Mouse (Mus musculus): ENCODE results near the gene Rbm19. TPM values are rescaled to one million over a fixed set of nuclear protein-coding genes. Genes with fewer than 3 reads are reported as not detected.

The Rbm19 gene
- total RNA-seq, 2 experiments from 2014 or later = 28.7 to 29.0 TPM

DNA sequence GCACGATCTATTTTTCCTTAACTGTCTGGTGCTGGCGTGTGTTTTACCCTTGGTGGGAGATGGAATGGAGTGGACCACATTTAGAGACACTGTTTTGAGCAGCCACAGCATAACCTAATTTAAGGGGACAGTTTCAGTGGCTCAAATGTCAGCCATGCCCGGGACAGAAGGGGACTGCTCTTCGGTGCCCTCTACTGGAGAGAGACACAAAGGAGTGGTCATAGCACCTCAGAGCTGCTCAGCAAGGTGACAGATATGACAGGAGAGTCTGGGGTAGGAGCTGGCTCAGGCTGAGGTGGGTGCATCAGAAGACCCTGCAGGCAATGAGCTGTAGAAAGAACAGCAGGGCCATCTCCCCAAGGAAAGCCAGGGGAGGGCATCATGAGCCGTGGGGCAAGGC, 15.3 kb downstream of the Rbm19 start:
- intact Hi-C loops (cut with DNase I) = no loop called here
- peak; percentile 39 for DNase-seq

DNA sequence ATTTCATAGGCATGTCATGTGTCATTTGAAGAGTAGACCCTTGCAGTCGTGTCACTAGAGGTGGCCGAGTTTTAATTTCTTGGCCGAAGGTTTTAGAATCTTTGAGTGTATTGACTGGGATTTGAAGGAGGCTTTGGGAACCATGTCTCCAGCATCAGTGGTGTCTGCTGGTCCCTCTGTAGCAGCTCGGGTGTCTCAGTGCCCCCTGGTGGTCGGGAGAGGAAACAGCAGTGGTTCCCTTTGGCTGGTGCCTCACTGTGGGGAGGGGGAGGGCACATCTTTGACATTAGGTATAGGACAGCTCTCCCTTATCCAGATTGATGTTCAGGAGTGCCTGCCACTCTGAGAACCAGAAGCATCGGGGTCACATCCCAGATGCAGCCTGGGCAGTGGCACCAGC, 17.7 kb downstream of the Rbm19 start:
- DNase-seq = peak; percentile 63
- intact Hi-C loops (cut with DNase I) = no loop called here

DNA sequence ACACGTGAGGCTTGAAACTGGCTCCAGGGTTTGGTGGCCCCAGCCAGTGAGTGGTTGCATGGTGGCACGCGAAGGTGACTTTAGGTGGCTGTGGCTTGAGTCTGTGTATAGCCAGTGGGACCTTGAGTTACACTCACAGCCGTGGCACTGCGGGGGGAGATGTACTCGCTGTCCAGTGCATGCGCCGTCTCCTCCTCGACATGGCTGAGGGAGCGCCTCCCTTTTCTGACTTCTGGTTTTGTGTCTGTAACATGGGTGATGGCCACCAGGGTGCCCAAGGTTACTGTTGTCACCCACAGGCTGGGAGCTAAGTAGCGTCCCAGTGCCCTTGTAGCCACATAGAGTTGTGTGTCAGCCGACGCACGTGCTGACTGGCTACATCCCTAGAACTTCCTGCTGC, 19.1 kb downstream of the Rbm19 start:
- intact Hi-C loops (cut with DNase I) = no loop called here
- no peak for DNase-seq

DNA sequence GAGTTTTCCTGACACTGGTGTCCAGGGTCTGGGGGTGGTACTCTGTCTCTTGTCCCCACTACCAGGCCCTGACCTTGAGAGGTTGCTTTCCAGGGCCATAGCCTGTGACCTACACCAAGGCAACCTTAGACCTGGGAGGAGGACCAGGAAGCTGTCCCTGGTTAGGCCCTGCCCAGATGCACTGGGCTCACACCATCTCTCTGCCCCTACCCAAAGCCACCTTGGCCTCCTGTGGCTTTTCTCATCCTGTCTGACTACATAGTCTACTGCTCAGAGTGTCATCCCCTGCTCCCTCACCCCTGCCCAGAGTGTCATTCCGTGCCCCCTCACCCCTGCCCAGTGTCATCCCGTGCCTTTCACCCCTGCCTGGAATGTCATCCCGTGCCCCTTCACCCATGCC, 19.6 kb downstream of the Rbm19 start:
- intact Hi-C loops (cut with DNase I) = no loop called here
- no peak for DNase-seq

DNA sequence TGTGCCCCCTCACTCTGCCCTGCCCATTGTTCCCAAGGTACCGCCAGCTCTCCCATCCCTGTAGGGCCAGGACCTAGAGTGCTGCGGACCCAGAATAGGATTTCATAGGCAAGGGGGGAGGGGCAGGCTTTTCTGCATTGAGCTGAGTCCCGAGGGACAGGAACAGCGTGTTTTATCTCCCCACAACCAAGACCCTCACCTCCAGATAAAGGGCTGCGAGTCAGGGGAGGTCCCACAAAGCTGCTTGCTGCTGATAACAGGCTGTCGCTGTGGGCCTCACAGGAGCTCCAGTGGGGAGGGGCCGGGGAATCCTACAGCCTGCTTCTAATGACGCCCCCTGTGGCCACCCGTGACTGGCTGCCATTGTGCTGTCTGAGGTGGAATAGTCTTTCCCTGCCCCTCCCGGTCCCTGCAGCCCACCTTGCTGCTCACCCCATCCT, 20.0 kb downstream of the Rbm19 start:
- no peak for DNase-seq
- intact Hi-C loops (cut with DNase I) = no loop called here

DNA sequence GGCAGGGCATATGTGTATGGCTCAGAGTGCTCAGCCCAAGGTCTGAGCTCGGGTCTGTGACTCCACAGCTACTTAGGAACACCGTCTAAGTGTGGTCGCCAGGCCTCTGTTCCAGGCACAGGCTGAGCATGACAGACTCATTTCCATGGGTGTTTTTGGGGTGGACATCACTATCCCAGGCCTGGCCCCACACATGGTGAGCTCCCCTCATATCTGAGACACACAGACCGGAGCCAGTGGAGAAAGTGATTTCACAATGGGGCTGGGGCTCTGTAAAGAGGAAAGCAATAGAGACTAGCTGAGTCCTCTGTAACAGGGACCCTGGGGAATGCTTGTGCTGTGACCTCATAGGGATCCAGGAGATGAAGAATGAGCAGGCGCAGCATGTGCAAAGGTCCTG, 20.8 kb downstream of the Rbm19 start:
- intact Hi-C loops (cut with DNase I) = no loop called here
- no peak for DNase-seq

DNA sequence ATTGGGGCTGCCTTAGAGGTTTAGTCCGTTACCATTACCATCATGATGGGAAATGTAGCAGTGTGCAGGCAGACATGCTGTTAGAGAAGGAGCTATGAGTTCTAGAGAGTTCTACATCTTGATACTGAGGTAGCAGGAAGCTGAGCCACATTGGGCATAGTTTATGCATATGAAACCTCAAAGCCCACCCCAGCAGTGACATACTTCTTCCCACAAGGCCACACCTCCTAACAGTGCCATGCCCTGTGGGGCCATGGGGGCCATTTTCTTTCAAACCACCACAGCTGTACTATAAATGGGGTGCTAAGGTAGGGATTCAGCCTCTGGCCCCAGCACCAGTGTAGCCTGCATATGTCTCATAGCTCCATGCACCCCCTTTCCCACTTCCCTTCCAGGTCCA, 21.6 kb downstream of the Rbm19 start:
- intact Hi-C loops (cut with DNase I) = no loop called here
- DNase-seq = no peak

DNA sequence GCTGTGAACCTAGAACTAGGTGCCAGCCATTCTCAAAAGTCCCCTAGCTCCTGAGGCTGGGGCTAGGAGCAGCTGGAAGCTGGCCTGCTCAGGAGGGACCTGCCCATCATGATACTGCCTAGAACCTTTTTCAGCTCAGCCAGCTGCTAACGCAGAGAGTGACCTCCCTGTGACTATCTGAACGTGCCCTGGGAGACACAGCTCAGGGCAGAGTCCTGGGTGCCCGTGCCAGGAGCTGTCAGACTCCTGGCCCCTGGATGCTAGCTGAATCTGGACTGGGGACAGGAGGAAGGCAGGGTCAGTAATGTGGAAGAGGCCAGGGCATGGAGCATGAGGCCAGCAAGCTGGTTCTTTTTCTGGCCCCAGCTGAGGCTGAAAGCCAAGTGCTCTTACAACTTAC, 22.1 kb downstream of the Rbm19 start:
- DNase-seq = no peak
- intact Hi-C loops (cut with DNase I) = no loop called here

DNA sequence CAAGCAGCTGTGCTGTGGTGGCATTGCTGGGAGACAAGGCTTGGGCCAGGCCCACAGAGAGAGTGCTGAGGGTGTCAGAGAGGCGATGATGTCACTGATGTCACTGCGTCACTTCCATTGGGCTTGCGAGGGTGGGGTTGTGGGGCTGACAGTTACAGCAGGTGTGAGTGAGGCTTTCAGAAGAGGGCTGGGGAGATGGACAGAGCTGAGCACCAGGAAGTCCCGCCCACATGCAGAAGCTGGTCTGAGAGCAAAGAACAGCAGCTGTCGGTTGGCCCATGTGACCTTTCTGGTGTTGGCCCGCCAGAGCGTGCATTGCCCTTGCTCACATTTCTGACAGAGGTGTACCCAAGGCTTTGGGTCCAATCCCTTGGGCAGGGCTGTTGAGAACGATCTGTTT, 23.0 kb downstream of the Rbm19 start:
- DNase-seq = no peak

DNA sequence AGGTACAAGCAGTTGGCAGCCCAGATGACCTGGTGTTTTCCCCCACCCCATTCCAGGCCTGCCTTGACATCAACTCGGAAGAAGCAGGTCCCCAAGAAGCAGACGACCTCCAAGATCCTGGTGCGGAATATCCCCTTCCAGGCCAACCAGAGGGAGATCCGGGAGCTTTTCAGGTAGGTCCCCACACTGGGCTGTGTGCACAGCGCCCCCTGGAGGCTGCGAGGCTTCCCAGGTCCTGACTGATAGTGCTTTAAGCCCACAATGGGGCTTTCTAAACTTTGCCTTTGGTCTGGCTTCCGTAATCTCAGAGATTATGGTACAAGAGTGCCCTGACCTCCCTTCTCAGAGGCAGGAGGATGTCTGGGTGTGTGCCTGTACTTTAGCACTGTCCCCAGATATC, 27.7 kb downstream of the Rbm19 start:
- peak; percentile 23 for DNase-seq

More for the DNA sequence above, 23.0 kb downstream of the Rbm19 start:
- intact Hi-C loops (cut with DNase I) = no loop called here

DNA sequence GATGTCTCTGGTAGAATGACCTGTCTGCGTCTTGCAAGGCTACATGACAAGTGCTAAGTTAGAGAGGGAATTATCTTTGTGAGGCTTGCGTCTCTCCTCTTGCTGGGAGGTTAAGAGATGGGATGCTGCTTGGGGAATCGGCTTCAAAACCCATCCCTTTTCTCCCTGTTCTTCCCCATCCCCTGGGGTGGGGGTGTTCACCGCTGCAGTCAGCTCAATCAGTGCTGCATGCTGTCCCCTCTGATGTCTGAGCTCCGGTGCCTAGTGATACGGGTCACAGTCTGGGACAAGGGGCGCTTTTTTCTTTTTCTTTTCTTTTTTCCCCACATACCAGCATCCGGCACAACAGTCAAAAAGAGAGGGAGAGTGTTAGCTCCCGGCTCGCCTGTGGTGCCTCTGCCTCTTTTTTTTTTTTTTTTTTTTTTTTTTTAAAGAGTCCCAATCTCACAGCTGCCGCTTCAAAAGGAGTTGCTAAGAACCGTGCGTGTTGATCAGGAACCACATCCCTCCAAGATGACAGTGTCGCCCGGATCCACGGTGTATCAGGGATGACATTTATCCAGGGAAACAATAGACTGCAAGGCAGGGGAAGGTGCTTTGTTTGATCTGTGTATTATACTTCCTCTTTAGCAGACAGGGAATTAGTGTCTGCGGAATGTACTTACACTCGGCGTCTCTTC, 29.2 kb downstream of the Rbm19 start:
- intact Hi-C loops (cut with DNase I) = loop anchor here (5.0 kb wide), 1 partner anchor 312 kb away; no protein-coding TSS in a partner anchor
- DNase-seq = no peak

More for the DNA sequence above, 27.7 kb downstream of the Rbm19 start:
- intact Hi-C loops (cut with DNase I) = no loop called here

DNA sequence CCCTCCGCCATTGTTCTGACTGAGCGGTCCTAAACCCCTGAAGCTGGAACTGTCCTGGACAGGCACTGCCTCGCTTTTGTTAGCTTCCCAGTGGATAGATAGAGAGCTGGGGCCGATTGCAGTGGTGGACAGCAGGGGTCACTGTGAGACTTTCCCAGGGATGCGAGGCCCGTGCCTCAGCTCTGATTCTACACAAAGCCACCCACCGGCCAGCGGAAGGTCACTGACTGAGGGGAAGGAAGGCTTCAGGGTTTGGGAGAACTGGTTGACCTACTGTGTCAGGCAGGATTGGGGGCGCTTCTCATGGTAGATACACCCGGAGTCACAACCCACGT, 29.8 kb downstream of the Rbm19 start:
- intact Hi-C loops (cut with DNase I) = loop anchor here (5.0 kb wide), 1 partner anchor 311 kb away; no protein-coding TSS in a partner anchor
- peak; percentile 82 for DNase-seq

DNA sequence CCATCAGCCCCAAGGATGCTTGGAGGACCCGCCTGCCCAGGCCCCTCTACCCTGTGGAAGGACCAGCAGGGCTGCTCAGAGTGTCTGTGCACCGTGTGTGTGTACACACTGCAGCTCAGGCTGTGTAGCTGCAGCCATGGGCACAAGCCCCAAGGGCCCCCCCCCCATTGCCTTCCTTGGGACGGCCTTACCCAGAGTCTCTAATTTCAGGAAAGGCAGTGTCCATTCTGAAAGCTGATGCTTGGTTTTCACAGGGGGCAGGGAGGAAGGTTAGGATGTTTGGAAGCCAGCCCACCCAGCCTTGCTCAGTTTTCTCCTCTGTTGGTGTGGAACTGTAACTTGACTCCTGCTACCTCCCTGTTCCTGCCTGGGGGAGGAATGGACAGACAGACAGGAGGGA, 30.6 kb downstream of the Rbm19 start:
- intact Hi-C loops (cut with DNase I) = loop anchor here (5.0 kb wide), 1 partner anchor 310 kb away; no protein-coding TSS in a partner anchor
- DNase-seq = no peak

DNA sequence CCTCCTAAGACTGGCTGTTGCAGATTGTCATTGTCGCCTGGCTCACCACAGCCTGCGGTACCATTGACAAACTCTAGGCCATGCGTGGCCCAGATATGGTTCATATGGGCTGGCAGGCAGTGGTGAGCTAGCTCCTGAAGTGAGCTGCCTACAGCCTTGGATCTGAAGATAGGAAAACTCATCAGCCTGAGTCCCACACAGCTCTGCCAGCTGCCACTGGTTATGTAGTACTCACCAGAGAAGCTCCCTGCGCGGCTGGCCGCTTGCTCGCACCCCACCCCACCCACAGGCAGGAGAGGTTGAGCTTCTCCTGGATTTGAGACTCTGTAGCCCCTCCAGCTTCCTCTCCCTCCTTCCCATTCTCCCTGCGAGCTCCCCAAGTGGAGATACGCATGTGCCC, 32.0 kb downstream of the Rbm19 start:
- intact Hi-C loops (cut with DNase I) = loop anchor here (5.0 kb wide), 1 partner anchor 309 kb away; no protein-coding TSS in a partner anchor
- no peak for DNase-seq

DNA sequence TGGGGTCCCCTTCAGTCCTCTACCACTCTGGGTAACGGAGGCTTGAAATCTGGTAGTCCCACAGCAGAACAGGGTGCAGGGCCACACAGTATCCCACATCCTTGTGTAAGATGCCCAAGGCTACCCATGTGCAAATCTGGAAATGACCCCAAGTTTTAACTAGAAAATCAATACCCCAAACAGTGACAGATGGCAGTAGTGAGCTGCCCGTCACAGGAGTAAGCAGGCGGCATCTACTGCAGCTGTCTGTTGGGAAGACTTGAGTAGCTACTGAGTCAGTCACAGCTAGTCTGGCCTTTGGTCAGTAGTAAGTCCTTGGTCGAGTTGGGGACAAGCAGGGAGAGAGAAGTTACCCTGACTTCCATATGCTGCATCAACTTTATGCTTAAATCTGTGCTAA, 34.9 kb downstream of the Rbm19 start:
- intact Hi-C loops (cut with DNase I) = loop anchor here (5.0 kb wide), 1 partner anchor 291 kb away; no protein-coding TSS in a partner anchor

DNA sequence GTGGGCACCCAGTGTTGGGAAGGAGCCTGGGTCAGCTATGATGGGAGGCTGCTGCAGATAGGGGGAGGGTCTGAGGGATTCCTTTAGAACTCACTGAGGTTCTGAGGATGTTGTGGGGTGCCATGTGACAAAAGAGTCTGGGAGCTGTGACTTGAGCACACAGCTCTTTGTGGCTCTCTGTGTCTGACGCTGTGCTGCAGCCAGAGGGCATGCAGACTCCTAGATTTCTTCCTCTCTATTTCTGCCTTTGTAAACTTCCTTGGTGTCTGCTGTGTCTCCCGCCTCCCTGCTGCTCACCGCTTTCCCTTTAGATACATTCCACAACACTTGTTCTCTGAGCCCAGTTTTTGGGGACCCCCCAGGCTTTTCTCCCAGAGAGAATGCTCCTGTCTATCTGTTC, 36.9 kb downstream of the Rbm19 start:
- DNase-seq = no peak
- intact Hi-C loops (cut with DNase I) = loop anchor here (5.0 kb wide), 1 partner anchor 289 kb away; no protein-coding TSS in a partner anchor

More for the DNA sequence above, 34.9 kb downstream of the Rbm19 start:
- no peak for DNase-seq

DNA sequence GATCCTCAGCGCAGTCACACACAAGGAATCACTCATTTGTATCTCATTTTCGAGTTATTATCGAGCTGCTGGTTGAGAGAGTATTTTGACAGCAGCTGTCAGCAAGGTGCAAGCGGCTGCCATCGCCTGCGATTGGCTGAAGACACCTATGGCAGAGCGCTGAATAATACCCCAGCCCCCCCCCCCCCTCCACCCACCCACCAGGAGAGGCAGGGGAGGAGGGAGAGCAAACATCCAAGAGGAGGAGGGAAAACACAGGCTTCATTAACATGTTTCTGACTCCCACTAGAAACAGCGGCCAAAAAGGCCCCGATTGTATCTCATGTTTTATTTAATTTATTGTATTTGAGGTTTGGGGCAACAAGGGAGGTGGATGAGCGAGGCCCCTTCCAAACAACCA, 39.4 kb downstream of the Rbm19 start:
- DNase-seq = no peak
- intact Hi-C loops (cut with DNase I) = no loop called here

DNA sequence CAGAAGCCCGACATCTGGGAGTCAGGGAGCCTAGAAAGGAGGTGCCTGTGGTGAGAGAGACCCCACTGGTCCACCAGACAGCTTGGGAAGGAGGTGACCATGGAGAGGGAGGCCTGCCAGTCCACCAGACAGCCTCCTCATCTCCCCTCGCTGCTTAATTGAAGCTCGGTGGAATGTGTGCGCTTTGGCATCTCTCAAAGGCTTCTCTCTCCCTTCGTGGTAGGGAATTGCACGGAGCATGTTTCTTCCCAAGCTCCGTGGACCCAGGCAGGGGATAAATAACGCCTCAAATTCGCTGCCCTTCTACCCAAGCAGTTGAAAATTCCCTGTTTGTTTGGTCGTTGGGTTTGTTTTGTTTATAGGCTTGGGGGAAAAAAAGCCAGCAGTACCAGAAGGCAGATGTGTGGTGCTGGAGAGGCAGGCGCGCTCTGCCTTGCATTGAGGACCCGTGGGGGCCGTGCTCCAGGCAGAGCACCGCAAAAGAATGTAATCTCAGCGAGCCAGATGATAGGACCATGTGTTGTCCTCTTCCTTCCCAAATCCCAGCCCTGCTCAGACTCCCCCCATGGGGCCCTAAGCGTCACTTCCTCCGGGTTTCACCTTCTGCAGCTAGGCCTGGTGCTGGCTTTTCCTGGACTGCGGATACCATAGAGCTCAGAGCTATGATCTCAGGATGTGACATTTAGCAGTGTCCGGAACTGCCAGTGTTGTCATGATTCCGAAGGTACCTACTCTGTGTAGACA, 40.1 kb downstream of the Rbm19 start:
- intact Hi-C loops (cut with DNase I) = no loop called here
- DNase-seq = no peak

DNA sequence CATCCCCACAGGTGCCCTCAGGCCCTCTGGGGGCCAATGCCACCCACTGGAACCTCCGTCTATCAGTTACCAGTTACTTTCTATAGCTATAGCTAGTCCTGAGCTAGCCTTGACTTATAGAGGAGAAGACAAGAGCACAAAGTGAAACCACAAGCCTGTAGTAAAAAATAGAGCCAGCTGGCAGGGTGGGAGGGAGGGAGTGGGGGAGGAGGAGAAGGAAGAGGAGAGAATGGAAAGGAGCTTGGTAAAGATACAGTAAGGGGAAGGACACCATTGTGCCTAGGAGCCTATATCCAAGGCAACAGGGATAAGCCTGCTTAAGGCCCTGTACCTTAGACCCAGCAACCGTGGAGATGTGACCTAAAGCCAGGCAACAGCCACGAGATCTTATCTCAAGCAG, 40.9 kb downstream of the Rbm19 start:
- DNase-seq = no peak
- intact Hi-C loops (cut with DNase I) = no loop called here

DNA sequence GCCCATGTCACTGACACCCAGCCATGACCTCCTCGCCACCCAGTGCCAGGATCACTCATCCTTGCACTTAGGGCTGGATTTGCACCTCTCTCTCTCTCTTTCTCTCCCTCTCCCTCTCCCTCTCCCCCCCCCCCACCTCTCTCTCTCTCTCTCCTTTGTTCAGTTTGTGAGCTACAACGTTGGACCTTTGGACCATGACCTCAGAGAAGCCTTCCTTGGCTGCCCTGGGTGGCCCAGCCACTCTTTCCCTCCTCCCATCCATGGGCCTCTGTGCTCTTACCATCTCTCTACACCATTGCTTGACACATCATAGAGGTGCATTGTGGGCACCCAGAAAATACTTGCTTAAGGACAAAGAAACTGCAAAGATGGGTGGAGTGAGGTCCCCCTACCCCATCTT, 42.2 kb downstream of the Rbm19 start:
- intact Hi-C loops (cut with DNase I) = no loop called here
- no peak for DNase-seq

DNA sequence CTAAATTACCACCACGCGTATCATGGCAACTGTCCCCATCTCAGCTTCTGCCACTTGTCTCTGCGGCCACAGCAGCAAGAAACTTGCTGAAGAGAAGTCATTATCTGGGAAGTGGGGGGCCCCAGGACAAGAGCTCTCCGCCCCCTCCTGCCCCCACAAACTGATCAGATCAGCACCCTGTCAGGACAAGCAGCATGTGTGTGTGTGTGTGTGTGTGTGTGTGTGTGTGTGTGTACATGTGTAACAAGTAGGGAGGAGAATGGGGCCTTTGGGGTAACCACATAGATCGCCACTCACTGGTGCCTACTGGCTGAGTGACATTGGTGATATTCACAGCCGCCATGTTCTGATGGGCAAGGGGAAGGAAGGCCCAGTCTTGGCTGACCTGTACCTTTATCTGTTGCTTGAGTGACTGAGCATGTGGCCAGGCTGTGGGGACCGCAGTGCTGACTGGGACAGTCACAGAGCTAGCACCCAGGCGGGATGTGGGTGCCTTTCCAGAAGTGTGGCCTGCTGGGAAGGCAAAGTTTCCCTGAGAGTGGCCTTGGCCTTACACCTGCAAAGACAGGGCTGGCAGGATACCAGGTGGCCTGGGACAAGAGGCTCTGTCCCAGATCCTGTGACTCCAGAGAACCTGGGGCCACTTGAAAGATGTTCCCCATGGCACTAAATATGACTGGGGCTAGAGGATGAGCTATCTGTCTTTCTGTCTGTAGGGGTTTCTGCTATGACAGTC, 44.8 kb downstream of the Rbm19 start:
- DNase-seq = no peak
- intact Hi-C loops (cut with DNase I) = no loop called here

Data from left cerebral cortex, postnatal 4 days (tissue).